Mouse (Mus musculus) CH12.LX (cell line): ENCODE measurements at regions not wholly inside any gene's neighbourhood (a gene's known extent, or its start where the extent isn't known, plus 50 kb on each side); places are given as distances from the start of the nearest gene placed in this dataset.

Experiments
- DNase-seq: peaks from one replicate; pipeline ENCODE4 v3.0.0-alpha.2; 2013; ENCODE audit errors: extremely low read depth
- H3K27ac ChIP-seq: 2 replicates; pipeline ENCODE4 v1.5.1; 2012; ENCODE audit warnings: low read depth, mild to moderate bottlenecking, control low read depth, moderate library complexity; ENCODE audit not compliant: insufficient read depth
- H3K27me3 ChIP-seq: replicated peaks from 2 replicates; pipeline ENCODE3; 2012; ENCODE audit warnings: inconsistent platforms
- H3K36me3 ChIP-seq, 2 experiments: replicated peaks in 1 of 2; 2 replicates each; pipeline versions ENCODE3 to v1.6.1; 2012; ENCODE audit warnings: inconsistent platforms in 1 of 2, low read length in 1 of 2, mild to moderate bottlenecking in 1 of 2, mixed read lengths in 1 of 2, moderate library complexity in 1 of 2; ENCODE audit not compliant: control insufficient read depth in 1 of 2, insufficient read depth in 1 of 2
- H3K4me1 ChIP-seq, 2 experiments: 2 replicates each; pipeline ENCODE4 v1.6.1; 2012; ENCODE audit warnings: inconsistent platforms in 1 of 2, moderate library complexity in 1 of 2; ENCODE audit not compliant: insufficient read depth in 2 of 2, control insufficient read depth in 1 of 2
- H3K4me2 ChIP-seq: 2 replicates; pipeline ENCODE4 v1.6.1; 2012; ENCODE audit warnings: low read depth, mild to moderate bottlenecking, control low read depth; ENCODE audit not compliant: poor library complexity, insufficient read depth, severe bottlenecking
- H3K4me3 ChIP-seq, 3 experiments: fragments of 150-350 bp in 1 of 3; sonication (generic) in 1 of 3; replicated peaks in 1 of 3; 2 replicates each; pipeline versions ENCODE3 to v1.5.1; 2011 to 2012; ENCODE audit warnings: low read depth in 2 of 3, low read length in 2 of 3, mild to moderate bottlenecking in 2 of 3, moderate library complexity in 2 of 3, control low read depth in 1 of 3, improper control_type of control experiment in 1 of 3, inconsistent platforms in 1 of 3, mixed read lengths in 1 of 3; ENCODE audit not compliant: poor library complexity in 1 of 3
- H3K79me2 ChIP-seq: replicated peaks from 2 replicates; pipeline ENCODE4 v1.6.1; 2012; ENCODE audit warnings: mild to moderate bottlenecking, moderate library complexity; ENCODE audit not compliant: control insufficient read depth, poor library complexity, insufficient read depth, severe bottlenecking; ENCODE audit errors: extremely low read depth
- H3K9ac ChIP-seq: 2 replicates; pipeline ENCODE4 v1.6.1; 2012; ENCODE audit warnings: low read depth, mild to moderate bottlenecking, control low read depth, moderate library complexity; ENCODE audit not compliant: insufficient read depth
- H3K9me3 ChIP-seq: replicated peaks from 2 replicates; pipeline ENCODE3; 2012; ENCODE audit warnings: low read length, inconsistent platforms, mixed read lengths
- CHD2 ChIP-seq: IDR thresholded peaks from 2 replicates; pipeline ENCODE4 v1.6.1; 2011; ENCODE audit warnings: low read length, improper control_type of control experiment
- E2F4 ChIP-seq: IDR thresholded peaks from 2 replicates; pipeline ENCODE4 v1.6.1; 2011; ENCODE audit warnings: low read depth, low read length, improper control_type of control experiment; ENCODE audit not compliant: insufficient replicate concordance
- ELF1 ChIP-seq: IDR thresholded peaks from 2 replicates; pipeline ENCODE4 v1.6.1; 2014; ENCODE audit warnings: low read depth, mild to moderate bottlenecking, inconsistent platforms, low read length, improper control_type of control experiment
- EP300 ChIP-seq: IDR thresholded peaks from 2 replicates; pipeline ENCODE4 v1.6.1; 2011; ENCODE audit warnings: low read length, improper control_type of control experiment
- JUND ChIP-seq: conservative IDR thresholded peaks from 2 replicates; pipeline ENCODE4 v1.6.1; 2011; ENCODE audit warnings: low read depth, low read length, improper control_type of control experiment
- MAX ChIP-seq: IDR thresholded peaks from 2 replicates; pipeline ENCODE4 v1.6.1; 2011; ENCODE audit warnings: low read length, improper control_type of control experiment
- MEF2A ChIP-seq: IDR thresholded peaks from 2 replicates; pipeline ENCODE4 v1.6.1; 2014; ENCODE audit warnings: low read depth, mild to moderate bottlenecking, inconsistent platforms, low read length, improper control_type of control experiment, borderline replicate concordance
- MXI1 ChIP-seq: IDR thresholded peaks from 2 replicates; pipeline ENCODE4 v1.6.1; 2011; ENCODE audit warnings: mild to moderate bottlenecking, low read depth, low read length, improper control_type of control experiment
- NELFE ChIP-seq: IDR thresholded peaks from 2 replicates; pipeline ENCODE4 v1.6.1; 2011; ENCODE audit warnings: low read depth, low read length, improper control_type of control experiment
- PAX5 ChIP-seq: IDR thresholded peaks from 2 replicates; pipeline ENCODE4 v1.6.1; 2012; ENCODE audit warnings: low read length, inconsistent platforms, mixed read lengths
- POLR2A ChIP-seq: IDR thresholded peaks from 2 replicates; pipeline ENCODE4 v1.6.1; 2011; ENCODE audit warnings: low read depth, mild to moderate bottlenecking, improper control_type of control experiment, low read length
- POLR2AphosphoS2 ChIP-seq: IDR thresholded peaks from 2 replicates; pipeline ENCODE4 v1.6.1; 2011; ENCODE audit warnings: low read depth, low read length, improper control_type of control experiment
- RCOR1 ChIP-seq: conservative IDR thresholded peaks from 2 replicates; pipeline ENCODE4 v1.6.1; 2012; ENCODE audit warnings: low read depth, mild to moderate bottlenecking, inconsistent platforms, low read length, improper control_type of control experiment
- TBP ChIP-seq: conservative IDR thresholded peaks from 2 replicates; pipeline ENCODE4 v1.6.1; 2011; ENCODE audit warnings: low read depth, low read length, improper control_type of control experiment
- TCF12 ChIP-seq: IDR thresholded peaks from 2 replicates; pipeline ENCODE4 v1.6.1; 2014; ENCODE audit warnings: low read depth, mild to moderate bottlenecking, inconsistent platforms, low read length, improper control_type of control experiment
- USF1 ChIP-seq: IDR thresholded peaks from 2 replicates; pipeline ENCODE4 v1.6.1; 2014; ENCODE audit warnings: low read depth, mild to moderate bottlenecking, inconsistent platforms, low read length, improper control_type of control experiment
- USF2 ChIP-seq: conservative IDR thresholded peaks from 2 replicates; pipeline ENCODE4 v1.6.1; 2011; ENCODE audit warnings: low read depth, low read length, improper control_type of control experiment
- ZMIZ1 ChIP-seq: IDR thresholded peaks from 2 replicates; pipeline ENCODE4 v1.6.1; 2012; ENCODE audit warnings: low read depth, mild to moderate bottlenecking, inconsistent platforms, low read length, improper control_type of control experiment
- ZNF384 ChIP-seq: IDR thresholded peaks from 2 replicates; pipeline ENCODE4 v1.6.1; 2012; ENCODE audit warnings: low read depth, low read length, improper control_type of control experiment, inconsistent platforms
- dilution Hi-C: fragments of 300-500 bp; cut with MboI; formaldehyde crosslinking; loops from 2 replicates; pipeline ENCODE4 v1.14.3; 2020; ENCODE audit warnings: low sequenced_read_pairs; ENCODE audit not compliant: extremely low pct_unique_long_range_greater_than_20kb, extremely low pct_ligation_motif_present
- in situ Hi-C: fragments of 300-500 bp; cut with MboI; formaldehyde crosslinking; loops from 3 replicates; pipeline ENCODE4 v1.14.3; 2019; ENCODE audit warnings: low sequenced_read_pairs, low pct_ligation_motif_present, low pct_unique_long_range_greater_than_20kb, mixed read lengths

- H3K4me1 ChIP-seq = no peaks in the 10 kb centered on the region
- no peaks in the 10 kb centered on the region for H3K9me3 ChIP-seq
- no peak for DNase-seq
- in situ Hi-C loops = no loop called here
- dilution Hi-C loops = no loop called here
- H3K27me3 ChIP-seq = no peaks in the 10 kb centered on the region
- no peaks in the 10 kb centered on the region for H3K36me3 ChIP-seq
- no peaks in the 10 kb centered on the region for H3K79me2 ChIP-seq
- H3K9ac ChIP-seq = no peak overlapping the region
- no peak overlapping the region for H3K27ac ChIP-seq
- H3K4me2 ChIP-seq = no peak overlapping the region
- TF ChIP-seq ELF1 (no peak), TCF12 (no peak), USF2 (no peak)
- H3K4me3 ChIP-seq = no peak overlapping the region
These were observed 282.8 kb downstream of the Stim2 start for GRCm38 (mm10) chr5:54281121-54281520.

- dilution Hi-C loops (no loop called here), in situ Hi-C loops (no loop called here)
- Histone ChIP-seq H3K36me3 (no peaks in the 10 kb centered on the region), H3K4me3 (no peak overlapping the region), H3K27me3 (no peaks in the 10 kb centered on the region), H3K9ac (no peak overlapping the region), H3K79me2 (no peaks in the 10 kb centered on the region), H3K4me2 (no peak overlapping the region), H3K4me1 (no peaks in the 10 kb centered on the region), H3K27ac (no peak overlapping the region), H3K9me3 (no peaks in the 10 kb centered on the region)
- no peak for DNase-seq
- TF ChIP-seq TBP (no peak), POLR2A (no peak), EP300 (no peak)
These were observed 292.2 kb downstream of the Stim2 start for GRCm38 (mm10) chr5:54290372-54291080.

DNA sequence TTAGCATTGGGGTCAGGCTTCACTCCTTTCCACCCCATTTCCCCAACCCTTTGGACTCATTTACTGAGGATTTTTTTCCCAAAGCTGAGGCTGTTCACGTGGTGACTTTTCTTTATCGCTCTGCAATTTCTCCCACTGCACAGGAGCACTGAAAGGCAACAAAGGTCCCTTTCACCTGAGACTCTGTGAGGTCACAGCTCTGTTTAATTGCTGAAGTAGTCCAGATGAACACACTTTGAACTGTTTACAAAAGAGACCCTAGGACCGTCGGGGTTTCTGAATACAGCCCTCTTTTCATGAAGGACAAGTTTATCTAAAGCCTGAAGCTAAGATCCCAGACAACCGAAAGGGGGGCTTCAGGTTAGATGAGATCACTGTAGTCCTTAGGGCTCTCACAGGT lies 293.6 kb downstream of the Stim2 start:
- DNase-seq = no peak
- Histone ChIP-seq H3K4me1 (no peaks in the 10 kb centered on the region), H3K79me2 (no peaks in the 10 kb centered on the region), H3K4me3 (no peak overlapping the region), H3K4me2 (no peak overlapping the region), H3K9ac (no peak overlapping the region), H3K36me3 (no peaks in the 10 kb centered on the region), H3K9me3 (no peaks in the 10 kb centered on the region), H3K27me3 (no peaks in the 10 kb centered on the region), H3K27ac (no peak overlapping the region)
- dilution Hi-C loops (no loop called here), in situ Hi-C loops (no loop called here)
- TF ChIP-seq TBP (no peak), ELF1 (no peak), MAX (no peak), JUND (no peak), USF1 (no peak), USF2 (no peak), CHD2 (no peak), MXI1 (no peak), E2F4 (no peak), ZMIZ1 (no peak), PAX5 (no peak), NELFE (no peak), RCOR1 (no peak), MEF2A (no peak), POLR2A (no peak), POLR2AphosphoS2 (no peak), ZNF384 (no peak)
- TF ChIP-seq, all 38 proteins: peak for 0
